Mouse (Mus musculus): ENCODE measurements around the gene Tlx1. TPM values are rescaled to one million over a fixed set of nuclear protein-coding genes. Genes with fewer than 3 reads are reported as not detected.
A peak's percentile ranks its signal among the peaks of the same experiment; 100 is the strongest.

The Tlx1 gene
- polyA plus RNA-seq, 1 experiment: not detected

DNA sequence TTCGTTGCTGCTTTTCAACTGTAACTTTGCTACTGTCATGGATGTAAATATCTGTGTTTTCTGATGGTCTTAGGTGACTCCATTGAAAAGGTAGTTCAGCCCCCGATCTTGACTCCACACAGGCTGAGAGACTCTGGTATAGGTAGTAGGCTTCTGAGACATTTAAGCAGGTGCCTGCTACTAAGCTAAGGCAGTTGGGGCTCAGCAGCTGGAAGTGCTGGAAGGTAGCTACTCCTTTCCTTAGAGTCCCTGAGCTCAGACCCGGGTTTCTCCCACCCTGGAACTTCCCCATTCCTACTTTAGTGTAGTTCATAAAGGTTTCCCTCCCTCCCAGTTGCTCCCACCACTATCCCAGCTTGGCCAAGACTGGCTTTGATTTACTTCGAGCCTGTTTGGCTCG lies 9.5 kb downstream of the Tlx1 start:
- no peak overlapping the region for H3K27ac ChIP-seq (ENCODE audit: insufficient read depth, low read length)
- no peak overlapping the region for H3K4me3 ChIP-seq (ENCODE audit: low read depth, low read length)
- no peak overlapping the region for H3K9ac ChIP-seq (ENCODE audit: low read depth, poor library complexity, severe bottlenecking)
- peaks cover 3% of the 10 kb centered on the region for H3K4me1 ChIP-seq (ENCODE audit: control insufficient read depth, insufficient read depth, low read length)
- no peaks in the 10 kb centered on the region for H3K9me3 ChIP-seq (replicated peaks; ENCODE audit: control insufficient read depth, insufficient read depth, low read length, poor library complexity, severe bottlenecking)
- TF ChIP-seq EP300 (IDR thresholded peaks at IDR 0.05; ENCODE audit: insufficient read depth, low read depth, low read length): no peak
- TF ChIP-seq CTCF (IDR thresholded peaks at IDR 0.05; ENCODE audit: low read depth, low read length): no peak
- no peak for TF ChIP-seq POLR2A (IDR thresholded peaks at IDR 0.05; ENCODE audit: insufficient read depth, low read length)
- no peaks in the 10 kb centered on the region for H3K36me3 ChIP-seq (ENCODE audit: control insufficient read depth, insufficient read depth, low read length, poor library complexity, severe bottlenecking)
- H3K27me3 ChIP-seq (ENCODE audit: control insufficient read depth, insufficient read depth, low read length, poor library complexity, severe bottlenecking): peaks cover 18% of the 10 kb centered on the region

DNA sequence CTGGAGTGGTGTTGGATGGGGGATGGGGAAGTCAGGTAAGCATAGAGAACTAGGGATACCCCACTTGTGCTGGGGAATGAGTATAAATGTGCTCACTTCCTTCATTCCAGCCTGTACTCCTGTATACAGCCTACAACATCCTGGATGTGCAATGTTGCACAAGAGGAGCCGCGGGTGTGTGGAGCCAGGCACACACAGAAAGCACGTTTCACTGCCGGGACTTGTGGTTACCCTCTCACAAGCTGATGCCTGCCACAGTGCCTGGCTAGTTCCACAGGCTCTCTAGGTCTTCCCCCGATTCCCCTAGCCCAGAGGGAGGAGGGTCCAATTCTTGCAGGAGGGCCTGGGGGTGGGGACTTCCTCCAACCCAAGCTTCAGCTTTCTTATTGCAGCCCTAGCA lies 10.0 kb downstream of the Tlx1 start:
- peaks cover 3% of the 10 kb centered on the region for H3K4me1 ChIP-seq (ENCODE audit: control insufficient read depth, insufficient read depth, low read length)
- H3K27me3 ChIP-seq (ENCODE audit: control insufficient read depth, insufficient read depth, low read length, poor library complexity, severe bottlenecking): peaks cover 13% of the 10 kb centered on the region; the same call in 1 of the 2 replicates
- no peak for TF ChIP-seq CTCF (IDR thresholded peaks at IDR 0.05; ENCODE audit: low read depth, low read length)
- 0 out of 2 replicates have a peak, but pooled peaks have one; percentile 29 for TF ChIP-seq EP300 (IDR thresholded peaks at IDR 0.05; ENCODE audit: insufficient read depth, low read depth, low read length)
- H3K27ac ChIP-seq (ENCODE audit: insufficient read depth, low read length): no peak overlapping the region
- H3K9ac ChIP-seq (ENCODE audit: low read depth, poor library complexity, severe bottlenecking): no peak overlapping the region
- no peaks in the 10 kb centered on the region for H3K36me3 ChIP-seq (ENCODE audit: control insufficient read depth, insufficient read depth, low read length, poor library complexity, severe bottlenecking)
- peak overlapping the region; percentile 33 for H3K4me3 ChIP-seq (ENCODE audit: low read depth, low read length)
- H3K9me3 ChIP-seq (replicated peaks; ENCODE audit: control insufficient read depth, insufficient read depth, low read length, poor library complexity, severe bottlenecking): no peaks in the 10 kb centered on the region

DNA sequence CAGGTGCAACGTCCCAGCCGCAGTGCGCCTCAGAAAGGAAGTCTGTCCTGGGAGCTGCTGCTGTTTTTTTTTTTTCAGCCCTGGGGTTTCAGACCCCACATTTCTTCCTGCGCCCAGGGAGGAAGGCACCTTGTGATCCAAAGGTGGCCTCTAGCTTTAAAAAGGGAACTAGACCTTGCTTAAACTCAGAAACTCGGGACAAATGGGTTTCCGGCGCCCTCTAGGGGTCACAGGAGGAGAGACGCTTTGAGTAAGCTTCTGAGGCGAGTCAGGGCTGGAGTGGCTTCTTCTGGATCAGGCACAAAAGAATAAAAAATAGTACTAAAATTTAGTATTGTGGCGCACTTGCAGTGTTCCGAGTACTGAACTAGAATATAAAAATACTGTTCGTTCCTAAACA lies 10.6 kb downstream of the Tlx1 start:
- Histone ChIP-seq H3K27ac (ENCODE audit: insufficient read depth, low read length) (no peak overlapping the region), H3K9ac (ENCODE audit: low read depth, poor library complexity, severe bottlenecking) (no peak overlapping the region), H3K27me3 (ENCODE audit: control insufficient read depth, insufficient read depth, low read length, poor library complexity, severe bottlenecking) (peaks cover 12% of the 10 kb centered on the region; the same call in 1 of the 2 replicates), H3K9me3 (replicated peaks; ENCODE audit: control insufficient read depth, insufficient read depth, low read length, poor library complexity, severe bottlenecking) (no peaks in the 10 kb centered on the region), H3K4me1 (ENCODE audit: control insufficient read depth, insufficient read depth, low read length) (peaks cover 3% of the 10 kb centered on the region), H3K36me3 (ENCODE audit: control insufficient read depth, insufficient read depth, low read length, poor library complexity, severe bottlenecking) (no peaks in the 10 kb centered on the region), H3K4me3 (ENCODE audit: low read depth, low read length) (peak overlapping the region; percentile 33)
- peak; percentile 82 for TF ChIP-seq CTCF (IDR thresholded peaks at IDR 0.05; ENCODE audit: low read depth, low read length)
- TF ChIP-seq POLR2A (IDR thresholded peaks at IDR 0.05; ENCODE audit: insufficient read depth, low read length): no peak
- no peak for TF ChIP-seq EP300 (IDR thresholded peaks at IDR 0.05; ENCODE audit: insufficient read depth, low read depth, low read length)

DNA sequence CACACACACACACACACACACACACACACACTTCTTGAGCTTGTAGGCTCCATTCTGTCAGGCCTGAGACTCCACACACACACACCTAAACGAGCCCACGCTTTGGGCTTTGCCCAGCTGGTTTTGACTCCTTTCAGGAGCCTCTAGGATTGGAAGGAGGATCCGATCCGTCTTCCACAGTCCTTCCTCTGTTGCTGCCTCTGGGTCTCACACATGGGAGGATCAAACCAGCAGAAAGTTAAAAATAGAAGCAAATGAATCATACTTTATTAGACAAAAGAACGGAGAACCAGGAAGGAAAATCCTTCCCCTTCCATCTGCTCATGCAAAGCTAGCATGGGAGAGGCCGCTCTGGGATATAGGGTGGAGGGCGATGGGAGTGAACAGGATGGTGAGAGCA lies 11.7 kb downstream of the Tlx1 start:
- H3K4me1 ChIP-seq (ENCODE audit: control insufficient read depth, insufficient read depth, low read length): peaks cover 3% of the 10 kb centered on the region
- no peak overlapping the region for H3K9ac ChIP-seq (ENCODE audit: low read depth, poor library complexity, severe bottlenecking)
- H3K9me3 ChIP-seq (replicated peaks; ENCODE audit: control insufficient read depth, insufficient read depth, low read length, poor library complexity, severe bottlenecking): no peaks in the 10 kb centered on the region
- H3K36me3 ChIP-seq (ENCODE audit: control insufficient read depth, insufficient read depth, low read length, poor library complexity, severe bottlenecking): no peaks in the 10 kb centered on the region
- peaks cover 12% of the 10 kb centered on the region; the same call in 1 of the 2 replicates for H3K27me3 ChIP-seq (ENCODE audit: control insufficient read depth, insufficient read depth, low read length, poor library complexity, severe bottlenecking)
- H3K27ac ChIP-seq (ENCODE audit: insufficient read depth, low read length): no peak overlapping the region
- H3K4me3 ChIP-seq (ENCODE audit: low read depth, low read length): no peak overlapping the region
- TF ChIP-seq POLR2A (IDR thresholded peaks at IDR 0.05; ENCODE audit: insufficient read depth, low read length) (no peak), EP300 (IDR thresholded peaks at IDR 0.05; ENCODE audit: insufficient read depth, low read depth, low read length) (no peak), CTCF (IDR thresholded peaks at IDR 0.05; ENCODE audit: low read depth, low read length) (no peak)

DNA sequence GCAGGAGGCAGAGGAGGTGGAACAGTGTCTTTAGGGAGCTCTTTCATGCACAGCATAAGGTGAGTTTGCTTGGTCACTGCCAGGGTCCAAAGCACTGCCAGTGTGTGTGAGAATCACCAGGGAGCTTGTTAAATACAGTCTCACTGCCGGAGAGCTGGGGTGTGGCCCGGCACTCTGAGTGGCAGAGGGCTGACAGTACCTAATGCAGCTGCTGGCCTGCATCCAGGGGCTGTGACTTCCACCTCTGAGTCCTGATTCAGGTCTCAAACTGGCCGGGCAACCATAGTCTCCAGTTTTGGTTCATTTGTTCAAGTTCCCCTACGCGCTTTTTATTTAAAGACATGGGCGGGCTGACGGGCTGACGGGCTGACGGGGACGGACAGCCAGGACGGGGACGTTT lies 12.4 kb downstream of the Tlx1 start:
- no peak overlapping the region for H3K9ac ChIP-seq (ENCODE audit: low read depth, poor library complexity, severe bottlenecking)
- no peak for TF ChIP-seq POLR2A (IDR thresholded peaks at IDR 0.05; ENCODE audit: insufficient read depth, low read length)
- TF ChIP-seq CTCF (IDR thresholded peaks at IDR 0.05; ENCODE audit: low read depth, low read length): no peak
- TF ChIP-seq EP300 (IDR thresholded peaks at IDR 0.05; ENCODE audit: insufficient read depth, low read depth, low read length): no peak
- H3K27ac ChIP-seq (ENCODE audit: insufficient read depth, low read length): no peak overlapping the region
- no peaks in the 10 kb centered on the region for H3K36me3 ChIP-seq (ENCODE audit: control insufficient read depth, insufficient read depth, low read length, poor library complexity, severe bottlenecking)
- no peak overlapping the region for H3K4me3 ChIP-seq (ENCODE audit: low read depth, low read length)
- no peaks in the 10 kb centered on the region for H3K9me3 ChIP-seq (replicated peaks; ENCODE audit: control insufficient read depth, insufficient read depth, low read length, poor library complexity, severe bottlenecking)
- peaks cover 10% of the 10 kb centered on the region; the same call in 1 of the 2 replicates for H3K27me3 ChIP-seq (ENCODE audit: control insufficient read depth, insufficient read depth, low read length, poor library complexity, severe bottlenecking)
- H3K4me1 ChIP-seq (ENCODE audit: control insufficient read depth, insufficient read depth, low read length): peaks cover 3% of the 10 kb centered on the region

DNA sequence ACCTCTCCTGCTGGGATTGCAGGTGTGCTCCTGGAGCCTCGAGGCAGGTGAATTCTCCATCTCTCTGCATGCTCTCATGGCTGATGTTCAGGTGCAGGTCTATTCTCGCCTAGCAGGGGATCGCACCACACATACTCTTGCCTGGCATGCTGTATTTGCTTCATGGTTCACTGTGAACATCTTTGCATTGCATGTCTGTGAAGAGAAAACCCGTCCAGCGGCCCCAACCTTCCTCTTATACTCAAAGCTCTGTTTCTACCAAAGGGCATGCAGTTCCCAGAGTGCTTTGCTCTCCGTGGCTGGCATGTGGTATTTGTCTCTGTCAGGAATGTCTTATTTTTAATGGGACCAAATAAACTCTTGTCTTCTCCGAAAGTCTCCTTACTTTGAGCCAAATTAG lies 20.0 kb downstream of the Tlx1 start:
- H3K4me1 ChIP-seq (ENCODE audit: control insufficient read depth, insufficient read depth, low read length): no peaks in the 10 kb centered on the region
- H3K27ac ChIP-seq (ENCODE audit: insufficient read depth, low read length): no peak overlapping the region
- H3K9ac ChIP-seq (ENCODE audit: low read depth, poor library complexity, severe bottlenecking): no peak overlapping the region
- no peaks in the 10 kb centered on the region for H3K9me3 ChIP-seq (replicated peaks; ENCODE audit: control insufficient read depth, insufficient read depth, low read length, poor library complexity, severe bottlenecking)
- no peaks in the 10 kb centered on the region for H3K36me3 ChIP-seq (ENCODE audit: control insufficient read depth, insufficient read depth, low read length, poor library complexity, severe bottlenecking)
- no peak overlapping the region for H3K4me3 ChIP-seq (ENCODE audit: low read depth, low read length)
- H3K27me3 ChIP-seq (ENCODE audit: control insufficient read depth, insufficient read depth, low read length, poor library complexity, severe bottlenecking): no peaks in the 10 kb centered on the region
- TF ChIP-seq CTCF (IDR thresholded peaks at IDR 0.05; ENCODE audit: low read depth, low read length) (no peak), POLR2A (IDR thresholded peaks at IDR 0.05; ENCODE audit: insufficient read depth, low read length) (no peak), EP300 (IDR thresholded peaks at IDR 0.05; ENCODE audit: insufficient read depth, low read depth, low read length) (no peak)

Measured in ES-Bruce4 (cell line).